Mouse (Mus musculus): ENCODE results near the gene Ccdc93. TPM values are rescaled to one million over a fixed set of nuclear protein-coding genes. Genes with fewer than 3 reads are reported as not detected.

Ccdc93 gene
- polyA plus RNA-seq, 1 experiment from 2014 or later = 16.6 TPM

Other genes starting within 250 kb of the Ccdc93 start
- gene Insig2, start 98.5 kb upstream of the Ccdc93 start, polyA plus RNA-seq (2015; fragmentation: Nextera tagmentation; extraction: Ambion mirVana) = 34.7 and 40.6 TPM in 2 replicates
- 0.52 and 0.96 TPM in 2 replicates for gene Htr5b, start 97.4 kb downstream of the Ccdc93 start, polyA plus RNA-seq (2015; fragmentation: Nextera tagmentation; extraction: Ambion mirVana)
- 83.4 and 83.8 TPM in 2 replicates for gene Ddx18, start 136.9 kb downstream of the Ccdc93 start, polyA plus RNA-seq (2015; fragmentation: Nextera tagmentation; extraction: Ambion mirVana)